Mouse (Mus musculus) kidney, postnatal 4 days (tissue): ENCODE measurements around the gene Pard3b.
A peak's percentile ranks its signal among the peaks of the same experiment; 100 is the strongest.

Experiments used
- DNase-seq, 2 experiments: peaks; one replicate each; pipeline ENCODE4 v3.0.0; 2021; ENCODE audit warnings: mixed read lengths in 2 of 2

The Pard3b gene

DNA sequence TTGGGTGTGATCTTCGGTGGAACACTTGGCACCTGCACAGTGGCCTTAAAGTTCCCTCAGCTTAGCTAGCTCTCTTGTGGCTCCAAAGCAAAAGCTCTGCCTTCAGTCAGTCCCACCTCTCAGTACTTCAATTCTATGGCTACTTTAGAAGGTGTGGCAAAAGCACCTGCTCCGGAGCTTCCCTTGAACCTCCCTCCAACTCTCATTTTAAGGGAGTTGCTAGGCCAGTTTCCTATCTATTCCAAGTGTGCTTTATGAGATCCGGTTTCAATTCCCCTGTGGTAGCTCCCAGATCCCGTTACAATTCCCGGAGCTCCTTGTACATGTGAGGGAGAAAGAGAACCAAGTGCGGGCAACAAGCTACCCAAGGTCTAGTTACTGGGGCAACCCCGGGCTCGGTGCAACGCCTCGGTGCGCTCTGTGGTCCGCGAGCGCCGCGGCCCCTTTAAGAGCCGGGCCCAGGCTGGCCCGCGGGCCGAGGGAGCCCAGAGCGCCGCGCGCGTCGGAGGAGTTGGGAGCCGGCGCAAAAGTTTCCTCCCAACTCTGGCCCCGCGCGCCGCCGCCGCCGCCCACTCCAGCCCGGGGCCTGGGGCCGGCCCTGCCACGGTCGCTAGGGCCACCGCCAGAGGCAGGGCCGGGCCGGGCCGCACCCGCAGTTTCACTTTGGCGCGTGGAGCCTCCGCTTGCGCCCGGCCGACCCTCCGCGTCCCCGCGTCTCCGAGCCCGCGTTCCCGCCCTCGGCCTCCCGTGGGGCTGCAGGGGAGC is at the start of gene Pard3b:
Pard3b (plus strand) TSS at position 478 of the 765 bp plus-strand sequence.
- peak; percentile 81 to 88 for DNase-seq

GRCm38 (mm10) chr1:61616176-61616575 is 22.4 kb upstream of the Pard3b start:
- DNase-seq = no peak

GRCm38 (mm10) chr1:61620651-61621050 is 18.0 kb upstream of the Pard3b start:
- DNase-seq = no peak

DNA sequence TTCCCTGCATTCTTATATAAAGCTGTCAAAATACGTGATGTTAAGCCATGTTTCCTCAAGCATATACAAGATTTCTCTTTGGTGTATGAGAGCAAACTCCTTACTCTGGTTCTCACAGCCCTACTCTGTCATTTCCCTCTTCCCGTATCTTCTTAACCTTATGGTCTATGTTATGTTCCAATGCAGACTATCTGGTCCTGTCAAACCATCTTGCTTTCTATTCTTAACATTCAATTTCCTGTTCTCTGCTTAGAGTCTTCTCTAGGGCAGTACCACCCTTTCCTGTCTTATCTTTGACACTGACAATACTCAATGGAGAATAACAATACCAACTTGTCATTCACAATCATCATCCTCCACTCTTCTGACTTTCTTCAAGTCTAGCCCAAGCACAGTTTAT is 8.8 kb upstream of the Pard3b start:
- no peak for DNase-seq

DNA sequence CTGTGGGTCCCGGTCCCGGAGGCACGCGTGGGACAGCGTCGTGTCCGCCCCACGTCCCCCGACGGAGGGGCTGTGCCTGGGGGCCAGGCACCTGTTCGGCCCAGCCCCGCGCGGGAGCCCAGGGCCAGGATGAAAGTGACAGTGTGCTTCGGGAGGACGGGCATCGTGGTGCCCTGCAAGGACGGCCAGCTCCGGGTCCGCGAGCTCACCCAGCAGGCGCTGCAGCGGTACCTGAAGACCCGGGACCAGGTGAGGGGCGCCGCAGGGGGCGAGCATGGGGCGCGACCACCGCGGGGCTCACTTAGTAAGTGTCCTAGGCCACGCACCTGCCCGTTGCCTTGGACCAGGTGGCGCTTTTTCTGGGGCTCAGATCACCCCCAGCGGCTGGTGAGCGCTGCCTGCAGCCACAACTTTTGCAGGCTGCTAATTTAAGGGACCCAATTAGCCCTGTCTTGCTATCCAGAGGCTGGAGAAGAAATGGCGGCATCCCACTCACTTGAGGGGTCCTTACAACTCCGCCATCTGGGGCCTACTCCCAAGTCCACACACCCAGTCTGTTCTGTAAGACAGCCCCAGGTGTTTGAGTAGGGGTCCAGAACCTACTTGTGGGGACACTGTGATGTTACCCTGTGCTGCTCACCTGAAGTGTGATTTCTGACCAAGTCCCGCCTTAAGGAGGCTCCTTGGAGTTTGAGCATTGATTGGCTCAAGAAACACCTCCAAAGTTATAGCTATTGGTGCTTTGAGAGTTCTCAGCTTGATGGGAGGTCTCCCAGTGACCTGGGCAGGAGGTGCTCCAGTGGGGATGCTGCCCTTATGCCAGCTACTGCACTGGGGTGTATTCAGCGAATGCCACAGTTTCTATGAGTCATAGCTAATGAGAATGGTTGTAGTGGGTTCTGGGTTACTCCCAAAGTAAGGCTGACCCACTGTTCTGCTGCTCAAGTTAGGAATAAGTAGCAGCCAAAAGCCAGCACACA is 780 bp downstream of the Pard3b start:
- DNase-seq = peak; percentile 54 to 69

DNA sequence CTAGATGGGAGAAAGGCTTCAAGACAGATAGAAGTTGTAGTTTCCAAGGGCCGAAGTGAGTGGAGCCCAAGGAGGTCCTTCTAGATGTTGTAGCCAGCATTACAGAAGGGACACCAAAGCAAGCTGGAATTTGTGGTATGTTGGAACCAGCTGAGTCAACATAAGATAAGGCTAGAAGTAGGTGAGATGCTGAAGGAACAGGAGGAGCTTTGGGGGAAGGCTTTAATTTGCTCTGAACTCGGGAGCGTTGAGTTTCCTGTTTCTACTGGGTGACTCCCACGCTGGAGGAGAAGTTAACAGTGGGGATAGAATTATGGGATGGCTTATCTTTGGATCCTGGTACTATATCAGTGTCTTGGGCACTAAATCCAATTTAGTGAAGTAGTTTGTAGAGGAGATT is 3.3 kb downstream of the Pard3b start:
- peak in 1 of 2 experiments; percentile 30 for DNase-seq

DNA sequence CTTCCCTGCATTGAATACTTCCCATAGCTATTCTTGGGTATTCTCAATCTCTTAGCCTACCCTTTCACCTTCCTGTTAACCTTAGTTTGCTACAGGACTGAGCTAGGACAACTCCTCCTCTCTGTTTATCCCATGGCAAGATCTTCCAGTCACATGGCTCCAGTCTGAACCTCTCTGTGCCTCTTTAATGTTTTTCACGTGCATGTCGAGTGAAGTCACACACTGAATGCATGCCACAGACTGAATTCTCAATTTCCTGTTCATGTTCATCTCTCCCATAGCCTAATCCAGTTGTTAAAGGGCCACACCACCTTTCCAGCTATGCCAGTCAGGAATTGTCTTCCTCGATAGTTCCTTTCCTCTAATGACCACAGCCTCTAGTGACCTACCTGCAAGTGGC is 6.4 kb downstream of the Pard3b start:
- no peak for DNase-seq

DNA sequence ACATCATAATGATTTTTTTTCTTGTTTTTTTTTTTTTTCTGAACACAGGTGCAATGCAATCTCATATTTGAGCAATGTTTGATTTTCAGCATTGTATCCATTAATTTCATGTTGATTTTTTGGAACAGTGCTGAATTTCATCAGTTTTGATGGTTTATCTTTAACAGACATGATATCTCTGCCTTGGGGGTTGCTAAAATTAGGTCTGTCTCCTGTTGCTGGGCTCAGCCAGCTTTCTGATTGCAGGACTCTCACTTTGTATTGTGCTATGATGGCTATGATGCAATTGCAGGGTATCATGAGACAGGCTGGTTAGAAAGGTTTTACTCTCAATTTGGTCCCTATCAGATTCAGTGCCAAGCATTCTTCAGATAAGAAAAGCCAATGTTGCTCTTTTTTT is 11.3 kb downstream of the Pard3b start:
- no peak for DNase-seq

DNA sequence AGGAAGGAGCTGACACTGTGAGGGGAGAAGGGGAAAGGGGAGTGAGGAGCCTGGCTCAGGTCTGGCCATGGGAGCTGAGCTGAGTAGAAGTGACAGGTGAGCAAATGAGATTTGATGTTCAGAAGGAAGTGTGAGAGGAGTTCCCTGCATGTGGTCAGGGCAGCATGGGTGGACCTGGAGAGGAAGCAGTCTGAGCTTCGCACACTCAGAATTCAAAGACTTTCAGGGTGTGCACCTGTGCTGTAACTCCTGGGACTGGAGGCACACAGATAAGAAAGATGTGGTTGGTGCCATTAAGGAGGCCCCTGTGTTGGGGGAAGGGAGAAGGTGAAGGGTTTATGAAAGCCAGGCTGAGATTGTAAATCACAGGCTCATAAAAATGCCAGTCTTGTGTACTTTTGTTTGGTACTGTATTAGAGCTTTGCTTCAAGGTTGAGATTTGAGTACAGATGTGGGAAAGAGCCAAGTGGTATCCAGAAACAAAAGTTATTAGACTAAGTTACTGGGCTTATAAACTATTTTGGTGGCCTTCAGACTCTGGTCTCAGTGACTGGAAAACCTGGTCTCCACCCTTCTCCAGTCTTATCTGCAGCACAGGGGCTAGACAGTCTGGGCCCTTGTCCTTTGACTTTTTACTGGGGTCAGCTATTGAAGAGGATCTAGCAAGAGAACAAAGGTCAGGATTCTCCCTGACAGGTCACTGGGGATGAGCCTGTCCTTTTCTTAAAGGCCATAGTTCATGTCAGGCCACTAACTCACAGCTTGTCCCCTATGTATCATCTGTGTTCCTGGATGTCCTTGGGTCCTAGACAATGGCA is 13.0 kb downstream of the Pard3b start:
- no peak for DNase-seq

- no peak for DNase-seq
These were observed 19.1 kb downstream of the Pard3b start for GRCm38 (mm10) chr1:61657760-61658159.

GRCm38 (mm10) chr1:61659931-61660330 is 21.3 kb downstream of the Pard3b start:
- DNase-seq = no peak

- no peak for DNase-seq
These were observed 46.7 kb downstream of the Pard3b start for GRCm38 (mm10) chr1:61685221-61685814.

- no peak for DNase-seq
These were observed 47.3 kb downstream of the Pard3b start for GRCm38 (mm10) chr1:61685921-61686320.

- no peak for DNase-seq
These were observed 49.7 kb downstream of the Pard3b start for GRCm38 (mm10) chr1:61688301-61688700.

- DNase-seq = no peak
These were observed 60.0 kb downstream of the Pard3b start for GRCm38 (mm10) chr1:61698462-61699218.

DNA sequence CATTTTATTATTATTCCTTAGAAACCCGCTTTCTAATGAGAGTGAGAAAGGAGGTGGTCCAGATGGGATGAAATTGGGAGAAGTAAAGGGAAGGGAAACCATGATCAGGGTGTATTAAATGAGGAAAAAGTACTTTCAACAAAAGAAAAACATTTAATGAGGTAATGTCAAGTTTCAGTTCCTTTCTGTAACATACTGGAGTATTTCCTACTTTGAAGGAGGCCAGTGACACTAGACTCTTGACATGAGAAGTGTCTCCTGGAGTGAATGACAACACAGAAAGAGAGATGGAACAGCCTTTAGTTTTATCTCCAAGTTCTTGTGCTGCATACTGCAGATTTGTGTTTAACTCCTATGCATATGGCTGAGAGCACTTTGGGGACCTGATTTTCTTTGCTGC is 71.2 kb downstream of the Pard3b start:
- DNase-seq = no peak

GRCm38 (mm10) chr1:61711523-61711922 is 72.9 kb downstream of the Pard3b start:
- no peak for DNase-seq

GRCm38 (mm10) chr1:61729654-61730053 is 91.0 kb downstream of the Pard3b start:
- no peak for DNase-seq

- DNase-seq = no peak
These were observed 97.9 kb downstream of the Pard3b start for GRCm38 (mm10) chr1:61736550-61736949.

DNA sequence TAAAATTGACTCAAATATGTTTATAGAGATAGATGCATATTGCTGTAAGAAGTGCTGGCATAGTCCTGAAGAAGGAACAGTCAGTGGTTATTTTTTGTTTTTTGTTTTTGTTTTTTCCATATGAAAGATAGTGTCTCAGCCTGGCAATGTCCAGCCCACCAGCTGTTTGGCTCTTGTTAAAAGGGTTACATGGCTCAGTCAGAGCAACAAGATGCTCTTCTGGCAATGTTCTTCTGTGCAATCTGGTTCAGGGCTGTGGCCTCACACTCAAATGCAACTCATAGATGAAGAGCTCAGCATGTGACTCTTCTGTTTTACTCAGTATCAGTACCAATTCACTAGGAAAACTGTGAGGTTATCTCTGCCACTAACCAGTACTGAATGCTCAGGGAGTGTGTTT is 104.2 kb downstream of the Pard3b start:
- no peak for DNase-seq

- DNase-seq = no peak
These were observed 108.9 kb downstream of the Pard3b start for GRCm38 (mm10) chr1:61747481-61747880.

DNA sequence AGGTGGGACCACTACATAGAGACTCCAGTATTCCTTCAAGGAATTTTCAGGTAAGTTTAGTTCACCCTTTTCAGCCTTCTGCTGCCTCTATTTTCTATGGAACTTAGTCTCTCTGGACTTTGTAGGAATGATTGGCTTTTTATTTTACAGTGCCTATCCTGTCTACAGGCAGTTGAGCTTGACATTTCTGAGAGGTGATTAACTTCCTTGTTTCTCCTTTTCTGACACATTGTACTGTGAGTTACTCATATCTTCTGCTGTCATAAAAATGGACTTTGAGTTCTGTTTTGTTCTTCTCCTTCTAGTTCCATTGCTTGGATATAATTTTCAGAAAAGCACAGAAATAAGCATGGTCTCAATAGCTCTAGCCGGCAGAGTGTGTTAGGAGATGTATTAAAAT is 112.4 kb downstream of the Pard3b start:
- no peak for DNase-seq
